Mouse (Mus musculus): ENCODE measurements at regions not wholly inside any gene's neighbourhood (a gene's known extent, or its start where the extent isn't known, plus 50 kb on each side); places are given as distances from the start of the nearest gene placed in this dataset.

- H3K27me3 ChIP-seq (ENCODE audit: insufficient read depth, low read length) = no peaks in the 10 kb centered on the region
- H3K9ac ChIP-seq (ENCODE audit: low read depth, low read length) = no peak overlapping the region
- H3K4me1 ChIP-seq (replicated peaks; ENCODE audit: insufficient read depth, low read length) = no peaks in the 10 kb centered on the region
- WGBS = 85% methylated on average over 9 of the region's 9 CpGs
- no peak overlapping the region for H3K4me3 ChIP-seq (replicated peaks; ENCODE audit: low read depth, low read length)
- no peak for TF ChIP-seq CTCF (IDR thresholded peaks at IDR 0.05; ENCODE audit: low read depth)
- DNase-seq (ENCODE audit: low spot score) = no peak
- no peak for ATAC-seq (replicated peaks; ENCODE audit: low FRiP score, low read depth)
- H3K27ac ChIP-seq = no peak overlapping the region
- H3K4me2 ChIP-seq (ENCODE audit: low read length) = no peak overlapping the region
- no peaks in the 10 kb centered on the region for H3K9me3 ChIP-seq (replicated peaks; ENCODE audit: low read length)
- no peaks in the 10 kb centered on the region for H3K36me3 ChIP-seq (ENCODE audit: insufficient read depth, low read length)
Measured at GRCm38 (mm10) chr13:60453821-60454483, 147.8 kb upstream of the Dapk1 start.

GRCm38 (mm10) chr13:60455033-60455619, 146.6 kb upstream of the Dapk1 start:
- H3K27ac ChIP-seq = peak overlapping the region; percentile 10; the same call in 1 of the 2 replicates
- ATAC-seq (replicated peaks; ENCODE audit: low FRiP score, low read depth) (no peak), DNase-seq (ENCODE audit: low spot score) (peak; percentile 80)
- H3K4me3 ChIP-seq (replicated peaks; ENCODE audit: low read depth, low read length) = no peak overlapping the region
- no peaks in the 10 kb centered on the region for H3K9me3 ChIP-seq (replicated peaks; ENCODE audit: low read length)
- no peak for TF ChIP-seq CTCF (IDR thresholded peaks at IDR 0.05; ENCODE audit: low read depth)
- no peak overlapping the region for H3K4me2 ChIP-seq (ENCODE audit: low read length)
- H3K9ac ChIP-seq (ENCODE audit: low read depth, low read length) = no peak overlapping the region
- WGBS = 23% methylated on average over 15 of the region's 15 CpGs
- H3K4me1 ChIP-seq (replicated peaks; ENCODE audit: insufficient read depth, low read length) = no peaks in the 10 kb centered on the region
- H3K27me3 ChIP-seq (ENCODE audit: insufficient read depth, low read length) = no peaks in the 10 kb centered on the region
- no peaks in the 10 kb centered on the region for H3K36me3 ChIP-seq (ENCODE audit: insufficient read depth, low read length)

DNA sequence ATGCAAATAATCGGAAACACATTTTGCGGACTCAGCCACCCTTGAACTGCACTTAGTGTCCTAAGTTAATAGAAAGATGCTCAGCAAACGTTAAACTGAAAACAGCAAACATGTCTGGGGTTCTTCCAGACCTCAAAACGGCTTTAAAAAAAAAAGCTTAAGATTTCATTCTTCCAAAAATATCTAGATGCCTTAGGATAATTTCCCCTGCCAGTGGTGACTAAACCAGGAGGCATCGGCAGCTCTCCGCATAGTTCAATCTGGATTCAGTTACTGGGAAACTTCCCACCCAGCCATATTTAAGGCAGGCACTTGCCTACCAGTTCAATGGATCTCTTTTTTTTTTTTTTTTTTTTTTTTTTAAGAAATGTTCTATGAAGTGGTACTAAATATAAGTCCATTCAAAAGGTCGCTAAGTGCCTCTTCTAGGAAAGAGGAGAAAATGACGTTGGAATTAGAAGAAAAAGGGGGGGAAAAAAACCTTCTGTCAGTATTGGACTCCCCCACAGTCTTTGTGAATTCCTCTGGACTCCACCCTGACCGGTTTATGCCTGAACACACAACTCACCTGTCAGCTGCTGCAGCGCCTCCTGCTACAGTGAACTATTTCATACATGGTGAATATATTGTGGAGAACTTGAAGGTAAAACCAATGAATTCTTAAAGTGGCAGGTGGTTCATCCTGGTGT, 145.7 kb upstream of the Dapk1 start:
- DNase-seq (ENCODE audit: low spot score) = no peak
- 59% methylated on average over 10 of the region's 10 CpGs for WGBS
- TF ChIP-seq CTCF (IDR thresholded peaks at IDR 0.05; ENCODE audit: low read depth) = no peak
- no peaks in the 10 kb centered on the region for H3K4me1 ChIP-seq (replicated peaks; ENCODE audit: insufficient read depth, low read length)
- no peak overlapping the region for H3K27ac ChIP-seq
- H3K36me3 ChIP-seq (ENCODE audit: insufficient read depth, low read length) = no peaks in the 10 kb centered on the region
- no peaks in the 10 kb centered on the region for H3K27me3 ChIP-seq (ENCODE audit: insufficient read depth, low read length)
- H3K9ac ChIP-seq (ENCODE audit: low read depth, low read length) = no peak overlapping the region
- no peak overlapping the region for H3K4me3 ChIP-seq (replicated peaks; ENCODE audit: low read depth, low read length)
- H3K9me3 ChIP-seq (replicated peaks; ENCODE audit: low read length) = no peaks in the 10 kb centered on the region
- H3K4me2 ChIP-seq (ENCODE audit: low read length) = no peak overlapping the region
- no peak for ATAC-seq (replicated peaks; ENCODE audit: low FRiP score, low read depth)

DNA sequence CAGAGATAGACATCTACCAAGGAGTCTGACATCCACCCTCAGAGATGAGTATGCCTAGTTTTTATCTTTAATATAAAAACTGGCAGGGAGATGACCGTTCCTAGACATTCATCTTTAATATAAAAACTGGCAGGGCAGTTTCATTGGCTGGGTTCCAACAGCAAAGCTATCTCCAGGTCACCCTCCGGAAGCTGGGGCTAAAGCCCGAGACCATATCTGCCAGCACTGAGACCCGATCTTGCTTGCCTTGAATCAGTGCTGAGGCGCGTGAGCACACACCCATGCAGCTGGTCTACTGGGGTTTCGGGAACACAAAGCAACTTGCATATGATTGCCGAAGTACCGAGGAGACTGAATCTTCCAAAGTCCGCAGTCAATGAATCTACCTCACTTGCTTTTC, 144.5 kb upstream of the Dapk1 start:
- Histone ChIP-seq H3K27ac (no peak overlapping the region), H3K36me3 (ENCODE audit: insufficient read depth, low read length) (no peaks in the 10 kb centered on the region), H3K4me3 (replicated peaks; ENCODE audit: low read depth, low read length) (no peak overlapping the region), H3K4me1 (replicated peaks; ENCODE audit: insufficient read depth, low read length) (no peaks in the 10 kb centered on the region), H3K9ac (ENCODE audit: low read depth, low read length) (no peak overlapping the region), H3K4me2 (ENCODE audit: low read length) (no peak overlapping the region), H3K9me3 (replicated peaks; ENCODE audit: low read length) (no peaks in the 10 kb centered on the region), H3K27me3 (ENCODE audit: insufficient read depth, low read length) (no peaks in the 10 kb centered on the region)
- ATAC-seq (replicated peaks; ENCODE audit: low FRiP score, low read depth) = no peak
- DNase-seq (ENCODE audit: low spot score) = no peak
- TF ChIP-seq CTCF (IDR thresholded peaks at IDR 0.05; ENCODE audit: low read depth) = no peak
- WGBS = 78% methylated on average over 10 of the region's 10 CpGs

DNA sequence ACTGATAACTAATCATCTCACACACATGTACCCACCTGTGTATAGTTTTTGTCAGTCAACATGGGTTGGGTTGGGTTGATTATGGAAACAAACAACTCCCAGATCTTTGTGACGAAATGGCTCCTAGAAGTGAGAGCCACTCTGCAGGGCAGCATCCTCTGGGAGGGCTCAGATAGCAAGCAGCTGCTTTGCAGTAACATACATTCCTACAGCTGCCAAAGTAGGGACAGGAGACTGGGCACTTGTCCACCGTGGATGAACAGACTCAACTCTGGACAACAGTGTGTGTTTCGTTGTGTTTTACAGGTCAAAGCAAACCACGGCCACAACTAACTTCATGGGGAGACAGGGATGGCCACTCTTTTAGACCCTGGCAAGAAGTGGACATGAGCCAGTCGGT, 142.7 kb upstream of the Dapk1 start:
- no peak overlapping the region for H3K4me2 ChIP-seq (ENCODE audit: low read length)
- WGBS = 83% methylated on average over 5 of the region's 5 CpGs
- H3K4me3 ChIP-seq (replicated peaks; ENCODE audit: low read depth, low read length) = no peak overlapping the region
- ATAC-seq (replicated peaks; ENCODE audit: low FRiP score, low read depth) (no peak), DNase-seq (ENCODE audit: low spot score) (no peak)
- no peaks in the 10 kb centered on the region for H3K27me3 ChIP-seq (ENCODE audit: insufficient read depth, low read length)
- no peaks in the 10 kb centered on the region for H3K4me1 ChIP-seq (replicated peaks; ENCODE audit: insufficient read depth, low read length)
- no peaks in the 10 kb centered on the region for H3K36me3 ChIP-seq (ENCODE audit: insufficient read depth, low read length)
- TF ChIP-seq CTCF (IDR thresholded peaks at IDR 0.05; ENCODE audit: low read depth) = no peak
- no peak overlapping the region for H3K27ac ChIP-seq
- H3K9ac ChIP-seq (ENCODE audit: low read depth, low read length) = no peak overlapping the region
- no peaks in the 10 kb centered on the region for H3K9me3 ChIP-seq (replicated peaks; ENCODE audit: low read length)

- 0 out of 2 replicates have a peak, but pooled peaks cover 2% of the 10 kb centered on the region for H3K4me1 ChIP-seq (replicated peaks; ENCODE audit: insufficient read depth, low read length)
- DNase-seq (ENCODE audit: low spot score) = no peak
- no peak overlapping the region for H3K4me3 ChIP-seq (replicated peaks; ENCODE audit: low read depth, low read length)
- no peaks in the 10 kb centered on the region for H3K36me3 ChIP-seq (ENCODE audit: insufficient read depth, low read length)
- H3K27me3 ChIP-seq (ENCODE audit: insufficient read depth, low read length) = no peaks in the 10 kb centered on the region
- H3K4me2 ChIP-seq (ENCODE audit: low read length) = no peak overlapping the region
- 0 out of 2 replicates have a peak, but pooled peaks have one; percentile 8 for ATAC-seq (replicated peaks; ENCODE audit: low FRiP score, low read depth)
- no peak overlapping the region for H3K9ac ChIP-seq (ENCODE audit: low read depth, low read length)
- no peak overlapping the region for H3K27ac ChIP-seq
- H3K9me3 ChIP-seq (replicated peaks; ENCODE audit: low read length) = no peaks in the 10 kb centered on the region
- no peak for TF ChIP-seq CTCF (IDR thresholded peaks at IDR 0.05; ENCODE audit: low read depth)
- WGBS = 62% methylated on average over 5 of the region's 5 CpGs
Measured at GRCm38 (mm10) chr13:60466553-60467313, 135.0 kb upstream of the Dapk1 start.

Measured in kidney, postnatal 0 days (tissue).